Mouse (Mus musculus) adrenal gland, adult (tissue): Measurements from ENCODE around the gene Mgea5.
A peak's percentile ranks its signal among the peaks of the same experiment; 100 is the strongest.

Experiments
- DNase-seq, 2 experiments: peaks; one replicate each; pipeline ENCODE4 v3.0.0; 2022 to 2023; ENCODE audit warnings: low spot score in 1 of 2; ENCODE audit not compliant: inconsistent age in 2 of 2

Gene Mgea5

GRCm38 (mm10) chr19:45796061-45796556 is 12.5 kb upstream of the Mgea5 start:
- no peak for DNase-seq

DNA sequence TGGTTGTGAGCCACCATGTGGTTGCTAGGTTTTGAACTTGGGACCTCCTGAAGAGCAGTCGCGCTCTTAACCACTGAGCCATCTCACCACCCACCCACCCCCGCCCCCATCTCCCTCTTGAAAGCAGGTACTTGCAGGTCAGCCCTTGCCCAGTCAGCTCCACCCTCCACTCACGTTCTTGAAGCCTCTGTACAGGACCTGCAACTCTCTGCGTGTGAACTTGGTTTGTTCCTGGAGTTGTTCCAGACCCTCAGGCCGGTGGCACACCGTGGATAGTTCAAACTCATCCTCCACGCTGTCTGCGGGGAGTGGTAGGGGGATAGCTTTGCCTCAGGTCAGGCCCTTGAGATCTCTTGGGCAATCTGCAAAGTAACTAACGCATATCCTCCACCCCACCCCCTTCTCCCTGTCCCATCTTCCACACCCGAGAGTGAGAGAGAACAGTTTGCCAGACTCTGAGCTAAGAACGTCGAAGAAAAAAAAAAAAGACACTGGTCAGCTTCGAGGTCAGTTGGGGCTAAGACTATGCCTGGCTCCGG is 11.8 kb upstream of the Mgea5 start:
- DNase-seq = no peak

- DNase-seq = no peak
These were observed 11.1 kb upstream of the Mgea5 start for GRCm38 (mm10) chr19:45794718-45795117.

- DNase-seq = no peak
These were observed 8.8 kb upstream of the Mgea5 start for GRCm38 (mm10) chr19:45792404-45792803.

DNA sequence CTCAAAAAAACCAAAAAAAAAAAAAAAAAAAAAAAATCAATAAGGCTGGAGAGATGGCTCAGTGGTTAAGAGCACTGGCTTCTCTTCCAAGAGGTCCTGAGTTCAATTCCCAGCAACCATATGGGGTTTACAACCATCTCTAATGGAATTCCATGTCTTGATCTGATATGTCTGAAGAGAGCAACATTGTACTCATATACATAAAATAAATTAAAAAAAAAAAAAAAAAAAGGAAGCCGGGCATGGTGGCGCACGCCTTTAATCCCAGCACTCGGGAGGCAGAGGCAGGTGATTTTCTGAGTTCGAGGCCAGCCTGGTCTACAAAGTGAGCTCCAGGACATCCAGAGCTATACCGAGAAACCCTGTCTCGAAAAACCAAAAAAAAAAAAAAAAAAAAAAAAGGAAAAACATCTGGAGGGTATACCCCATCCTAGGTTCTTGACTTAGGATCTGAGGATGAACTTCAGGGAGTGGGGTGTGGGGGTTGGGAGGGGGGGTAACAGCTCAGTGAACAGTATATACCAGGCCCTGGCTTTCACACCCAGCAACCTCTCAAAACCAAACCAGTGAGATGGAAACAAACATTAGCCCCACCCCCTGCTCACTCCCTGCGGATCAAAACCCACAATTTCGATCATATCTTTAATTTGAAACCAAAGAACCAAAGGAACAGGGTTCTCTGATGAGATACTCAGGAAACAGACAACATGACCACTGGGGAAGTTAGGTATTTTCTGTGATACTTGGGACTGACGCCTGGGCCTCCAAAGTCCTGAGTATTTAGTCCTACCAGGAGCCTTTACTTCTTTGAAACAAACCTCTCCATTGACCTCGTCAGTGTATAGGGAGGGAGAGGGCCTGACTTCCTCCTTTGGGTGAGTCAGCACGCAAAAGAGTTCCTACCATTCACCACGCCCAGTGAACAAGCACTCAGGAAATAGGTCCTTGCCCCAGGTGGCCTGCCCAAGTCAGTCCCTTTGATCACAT is 6.5 kb upstream of the Mgea5 start:
- no peak for DNase-seq

GRCm38 (mm10) chr19:45789365-45789764 is 5.7 kb upstream of the Mgea5 start:
- DNase-seq = no peak

DNA sequence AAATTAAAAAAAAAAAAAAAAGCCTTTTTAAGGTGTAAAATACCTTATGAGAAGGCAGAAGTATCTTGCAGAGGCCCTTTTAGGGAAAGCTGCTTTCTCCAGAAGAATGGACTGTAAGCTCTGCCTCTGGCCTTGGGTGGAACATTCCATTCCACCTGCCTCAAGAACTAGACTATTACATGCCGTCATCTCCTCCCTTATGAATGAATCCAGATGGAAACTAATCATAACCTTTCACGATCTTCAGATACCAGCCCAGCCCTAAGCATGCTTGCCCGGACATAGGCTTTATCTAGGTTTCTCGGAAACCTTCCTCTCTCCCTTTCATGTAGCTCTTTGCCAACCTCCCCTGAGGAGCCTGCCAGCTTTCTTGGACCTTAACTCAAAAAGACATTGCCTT is 4.7 kb upstream of the Mgea5 start:
- peak in 1 of 2 experiments; percentile 59 for DNase-seq

- DNase-seq = no peak
These were observed 3.8 kb upstream of the Mgea5 start for GRCm38 (mm10) chr19:45787450-45787849.

DNA sequence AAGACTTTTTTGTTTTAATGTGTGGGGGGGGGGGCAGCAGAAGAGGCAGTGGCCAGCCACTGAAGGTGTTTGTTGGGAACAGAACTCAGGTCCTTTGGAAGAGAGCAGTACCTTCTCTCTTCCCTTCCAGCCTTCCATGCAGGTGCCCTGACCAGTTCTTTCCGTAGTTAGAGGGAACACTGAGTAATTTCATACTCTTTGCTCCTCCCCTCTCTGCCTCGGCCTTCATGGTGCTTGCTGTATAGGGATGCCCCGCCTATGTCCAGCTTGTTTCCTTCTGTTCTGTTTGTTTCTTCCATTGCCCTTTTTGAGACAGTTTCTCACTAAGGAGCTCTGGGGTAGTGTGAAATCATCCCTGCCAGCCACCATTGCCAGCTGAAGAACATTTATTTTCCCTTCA is 1.8 kb upstream of the Mgea5 start:
- no peak for DNase-seq

DNA sequence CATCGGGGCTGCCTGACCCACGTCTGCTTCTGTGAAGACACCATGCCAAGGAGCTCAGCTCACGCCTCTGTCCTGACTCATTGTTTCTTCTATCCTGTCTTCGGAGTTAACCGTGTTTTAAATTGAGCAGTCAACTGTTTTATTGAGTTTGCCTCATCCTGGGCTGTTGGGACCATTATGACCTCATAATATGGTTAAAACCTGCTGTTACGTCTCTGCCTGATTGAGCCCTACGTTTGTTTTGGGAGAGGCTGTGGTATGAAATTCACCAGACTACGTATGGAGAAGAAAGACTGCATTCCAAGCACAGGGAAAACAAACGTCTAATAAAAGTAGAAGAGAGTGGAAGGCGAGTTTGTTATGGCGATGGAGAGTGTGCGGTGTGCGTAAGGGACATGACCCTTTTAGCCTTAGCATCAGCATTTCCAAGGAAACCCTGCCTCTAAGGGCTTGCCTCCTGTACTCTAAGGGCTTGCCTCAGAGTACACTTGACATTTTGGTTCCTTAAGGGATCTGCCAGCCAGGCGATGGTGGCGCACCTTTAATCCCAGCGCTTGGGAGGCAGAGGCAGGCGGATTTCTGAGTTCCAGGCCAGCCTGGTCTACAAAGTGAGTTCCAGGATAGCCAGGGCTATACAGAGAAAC is 418 bp upstream of the Mgea5 start:
- DNase-seq = no peak

GRCm38 (mm10) chr19:45782315-45783001 is 1.2 kb downstream of the Mgea5 start:
- peak; percentile 81 to 93 for DNase-seq

DNA sequence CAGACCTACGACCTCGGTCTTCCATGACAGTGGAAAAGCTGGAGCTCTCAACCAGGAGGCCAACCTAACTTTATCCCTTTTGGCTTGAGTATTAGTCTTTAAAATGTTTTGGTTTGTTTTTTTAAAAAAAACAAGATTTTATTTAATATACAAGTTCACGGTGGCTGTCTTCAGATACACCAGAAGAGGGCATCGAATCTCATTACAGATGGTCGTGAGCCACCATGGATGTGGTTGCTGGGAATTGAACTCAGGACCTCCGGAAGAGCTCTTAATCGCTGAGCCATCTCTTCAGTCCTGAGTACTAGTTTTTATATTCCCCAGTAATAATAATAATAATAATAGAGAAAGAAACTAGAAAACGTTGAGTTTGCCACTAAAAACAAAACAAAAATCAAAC is 2.0 kb downstream of the Mgea5 start:
- DNase-seq = no peak

DNA sequence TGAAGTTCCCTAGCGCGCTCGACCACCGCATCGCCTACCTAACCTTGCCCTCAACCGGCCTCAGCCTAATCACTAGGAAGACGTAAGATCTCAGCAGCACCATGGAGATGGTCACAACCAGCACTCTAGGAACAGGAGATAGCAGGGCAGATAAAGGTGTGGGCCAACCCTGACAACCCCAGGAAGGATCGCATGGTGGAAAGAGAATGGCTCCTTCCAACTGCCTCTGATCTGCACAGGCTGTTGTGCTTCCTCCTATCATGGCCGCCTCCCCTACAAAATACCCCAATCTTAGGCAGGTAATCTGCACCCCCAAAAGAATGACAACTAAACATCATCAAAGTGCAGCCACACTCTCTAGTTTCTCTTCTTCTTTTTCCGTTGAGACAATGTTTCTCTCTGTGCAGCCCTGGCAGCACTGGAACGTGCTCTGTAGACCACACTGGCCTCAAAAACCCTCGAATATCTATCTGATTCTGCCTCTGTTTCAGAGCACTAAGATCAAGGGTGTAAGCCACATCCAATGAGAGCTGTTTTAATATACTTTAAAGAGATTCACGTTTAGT is 3.2 kb downstream of the Mgea5 start:
- DNase-seq = no peak

- no peak for DNase-seq
These were observed 8.2 kb downstream of the Mgea5 start for GRCm38 (mm10) chr19:45775486-45775885.

DNA sequence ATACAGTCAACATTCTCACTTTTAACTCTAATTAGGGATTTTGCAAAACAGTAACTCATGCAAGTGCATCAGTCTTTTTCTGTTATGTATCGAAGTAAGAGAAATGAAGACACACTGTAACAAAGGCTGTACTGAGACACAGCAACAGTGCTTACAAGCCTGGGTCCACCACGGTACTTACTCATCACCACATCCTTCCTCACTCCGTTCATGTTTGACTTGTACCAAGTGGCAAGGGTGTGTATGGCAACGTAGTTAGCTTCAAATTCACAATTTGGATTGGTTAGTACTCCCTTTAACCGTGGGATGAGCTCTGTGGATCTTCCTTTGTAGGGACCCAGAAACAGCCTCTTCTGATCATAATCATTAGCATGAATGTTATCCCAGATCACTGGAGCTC is 12.1 kb downstream of the Mgea5 start:
- no peak for DNase-seq

GRCm38 (mm10) chr19:45760810-45761209 is 22.8 kb downstream of the Mgea5 start:
- no peak for DNase-seq

DNA sequence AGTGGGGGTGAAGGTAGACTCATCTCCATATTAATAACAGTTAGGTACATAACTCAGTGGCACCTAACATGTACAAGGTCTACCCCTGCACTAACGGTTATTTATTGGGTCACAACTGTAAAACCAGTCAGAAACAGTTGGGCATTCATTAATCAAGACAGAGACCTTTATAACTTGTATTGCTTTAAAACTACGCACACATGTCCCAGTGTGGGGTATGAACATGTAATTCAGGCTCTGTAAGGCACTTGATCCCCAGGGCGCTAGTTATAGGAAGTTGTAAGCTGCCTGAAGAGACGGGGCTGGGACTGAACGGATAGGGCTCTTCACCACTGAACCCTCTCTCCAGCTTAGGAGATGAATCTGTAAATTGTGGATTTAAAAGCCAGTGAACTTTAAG is 25.0 kb downstream of the Mgea5 start:
- DNase-seq = no peak

GRCm38 (mm10) chr19:45753551-45753950 is 30.1 kb downstream of the Mgea5 start:
- DNase-seq = no peak

GRCm38 (mm10) chr19:45751881-45752280 is 31.8 kb downstream of the Mgea5 start:
- DNase-seq = no peak

GRCm38 (mm10) chr19:45749243-45750043 is 34.2 kb downstream of the Mgea5 start, which contains the start of gene Npm3:
Npm3 (minus strand) TSS chr19:45749591.
- peak; percentile 87 to 96 for DNase-seq
